Mouse (Mus musculus) bone marrow, adult 2 months (tissue): Measurements from ENCODE around the gene Slc38a10.

Source experiments
- CTCF ChIP-seq: fragments of 200-500 bp; IDR thresholded peaks from 2 replicates; pipeline ENCODE4 v1.5.1; 2011; ENCODE audit warnings: low read length, control low read depth; ENCODE audit not compliant: control insufficient read depth, insufficient read depth
- POLR2A ChIP-seq: fragments of 200-500 bp; IDR thresholded peaks from 2 replicates; pipeline ENCODE4 v1.6.1; 2011; ENCODE audit warnings: low read depth, mild to moderate bottlenecking, control low read depth, low read length, borderline replicate concordance; ENCODE audit not compliant: control insufficient read depth

DNA sequence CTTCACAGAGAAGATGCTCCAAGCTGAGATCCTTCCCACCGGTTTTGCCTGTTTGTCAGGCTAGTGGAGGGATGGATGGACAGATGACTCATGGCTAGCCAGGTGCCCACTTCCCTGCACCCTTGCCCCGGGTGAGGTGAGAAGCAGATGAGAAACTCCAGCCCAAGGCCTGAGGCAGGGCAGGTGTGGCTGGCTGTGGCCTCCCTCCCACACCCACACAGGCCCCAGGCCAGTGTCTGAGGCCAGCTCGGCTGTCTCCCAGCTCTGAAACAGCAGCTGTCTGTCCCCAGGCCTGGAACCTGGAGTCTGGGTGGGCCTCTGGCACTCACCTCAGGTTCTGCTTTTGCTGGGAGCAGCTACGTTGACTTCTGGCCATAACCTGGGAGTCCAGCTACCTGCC is 24.8 kb upstream of the Slc38a10 start:
- no peak for TF ChIP-seq CTCF
- no peak for TF ChIP-seq POLR2A
